Mouse (Mus musculus) neural tube, embryonic 11.5 days (tissue): Measurements from ENCODE around the gene Slc22a7. TPM values are rescaled to one million over a fixed set of nuclear protein-coding genes. Genes with fewer than 3 reads are reported as not detected.

Source experiments
- ATAC-seq: fragments of 200-750 bp; cut with Nextera tagmentation; 2 replicates; pipeline ENCODE4 v1.8.0; 2017; ENCODE audit warnings: moderate number of reproducible peaks, mild to moderate bottlenecking, moderate TSS enrichment, moderate library complexity; ENCODE audit not compliant: insufficient read depth, low FRiP score, low TSS enrichment
- DNase-seq: peaks from one replicate; pipeline ENCODE4 v3.0.0-alpha.2; 2015; ENCODE audit warnings: low spot score
- H3K27ac ChIP-seq: fragments of 300-500 bp; sonication (generic); 2 replicates; pipeline ENCODE4 v1.5.1; 2014; ENCODE audit warnings: low read depth, mild to moderate bottlenecking, low read length
- H3K27me3 ChIP-seq: fragments of 300-500 bp; sonication (generic); 2 replicates; pipeline ENCODE4 v1.6.1; 2014; ENCODE audit warnings: mild to moderate bottlenecking, low read length, mixed read lengths; ENCODE audit not compliant: control insufficient read depth, insufficient read depth
- H3K36me3 ChIP-seq: fragments of 300-500 bp; sonication (generic); 2 replicates; pipeline ENCODE4 v1.6.1; 2014; ENCODE audit warnings: mild to moderate bottlenecking, low read length, moderate library complexity, mixed read lengths; ENCODE audit not compliant: control insufficient read depth, insufficient read depth
- H3K4me1 ChIP-seq: fragments of 300-500 bp; sonication (generic); 2 replicates; pipeline ENCODE4 v1.6.1; 2014; ENCODE audit warnings: low read length, mixed read lengths; ENCODE audit not compliant: control insufficient read depth, insufficient read depth
- H3K4me2 ChIP-seq: fragments of 300-500 bp; sonication (generic); 2 replicates; pipeline ENCODE4 v1.6.1; 2014; ENCODE audit warnings: low read depth, mild to moderate bottlenecking, moderate library complexity
- H3K4me3 ChIP-seq: fragments of 300-500 bp; sonication (generic); 2 replicates; pipeline ENCODE4 v1.5.1; 2014; ENCODE audit warnings: low read depth, low read length
- H3K9ac ChIP-seq: fragments of 300-500 bp; sonication (generic); 2 replicates; pipeline ENCODE4 v1.6.1; 2014; ENCODE audit warnings: mild to moderate bottlenecking, low read length
- H3K9me3 ChIP-seq: fragments of 300-500 bp; sonication (generic); 2 replicates; pipeline ENCODE4 v1.6.1; 2016; ENCODE audit warnings: low read length; ENCODE audit not compliant: control insufficient read depth
- WGBS: fragments of 180-500 bp; shearing (Covaris S2); extraction: QIAGEN DNeasy Blood & Tissue Kit; methylation state at CpG from one replicate; pipeline ENCODE4 v1.1.7; 2014; 5-methylcytosine and 5-hydroxymethylcytosine counted together
- polyA plus RNA-seq: library from polyadenylated mRNA; unstranded; fragments of >200 nt; fragmentation: Nextera tagmentation; extraction: Ambion mirVana; gene quantifications from 2 replicates; pipeline ENCODE4 v1.2.1, GENCODE M21; 2014

Gene Slc22a7
- polyA plus RNA-seq, result not detected in 2 replicates

GRCm38 (mm10) chr17:46438298-46438873 is at the start of gene Slc22a7:
Gene Slc22a7 (minus strand): TSS chr17:46438457.
- Histone ChIP-seq H3K27me3 (peaks cover 9% of the 10 kb centered on the region), H3K4me3 (no peak within 1 kb of the TSS), H3K9me3 (no peaks in the 10 kb centered on the region), H3K27ac (no peak within 1 kb of the TSS), H3K9ac (no peak within 1 kb of the TSS; the same call in 1 of the 2 replicates), H3K4me1 (0 out of 2 replicates have a peak, but pooled peaks cover 2% of the 10 kb centered on the region), H3K36me3 (no peaks in the 10 kb centered on the region), H3K4me2 (no peak within 1 kb of the TSS)
- DNase-seq (no peak), ATAC-seq (no peak)
- 68% methylated on average over 4 of the region's 4 CpGs for WGBS

- Histone ChIP-seq H3K4me2 (peak within 1 kb of the TSS; percentile 63), H3K4me3 (peak within 1 kb of the TSS; percentile 73), H3K27me3 (peaks cover 49% of the 10 kb centered on the region), H3K9ac (peak within 1 kb of the TSS; percentile 81), H3K36me3 (no peaks in the 10 kb centered on the region), H3K4me1 (peaks cover 17% of the 10 kb centered on the region; the same call in 1 of the 2 replicates), H3K27ac (0 out of 2 replicates have a peak within 1 kb of the TSS, but pooled peaks have one; percentile 14), H3K9me3 (no peaks in the 10 kb centered on the region)
- ATAC-seq (peak; percentile 70), DNase-seq (peak; percentile 58)
- 1% methylated on average over 22 of the region's 49 CpGs for WGBS
Measured at GRCm38 (mm10) chr17:46487431-46487830, 49.2 kb upstream of the Slc22a7 start, which contains the start of gene Ttbk1. Gene Ttbk1 (minus strand): TSS chr17:46487675.

- DNase-seq (peak; percentile 42), ATAC-seq (0 out of 2 replicates have a peak, but pooled peaks have one; percentile 13)
- Histone ChIP-seq H3K27ac (0 out of 2 replicates have a peak overlapping the region, but pooled peaks have one; percentile 14), H3K9ac (peak overlapping the region; percentile 81), H3K4me3 (peak overlapping the region; percentile 73), H3K4me2 (peak overlapping the region; percentile 63), H3K36me3 (no peaks in the 10 kb centered on the region), H3K4me1 (peaks cover 17% of the 10 kb centered on the region; the same call in 1 of the 2 replicates), H3K27me3 (peaks cover 49% of the 10 kb centered on the region), H3K9me3 (no peaks in the 10 kb centered on the region)
- WGBS, result 6% methylated on average over 11 of the region's 22 CpGs
Measured at GRCm38 (mm10) chr17:46486995-46487394, 48.7 kb upstream of the Slc22a7 start.

- Histone ChIP-seq H3K9me3 (no peaks in the 10 kb centered on the region), H3K9ac (peak overlapping the region; percentile 28; the same call in 1 of the 2 replicates), H3K4me3 (peak overlapping the region; percentile 31; the same call in 1 of the 2 replicates), H3K4me2 (peak overlapping the region; percentile 63), H3K4me1 (peaks cover 17% of the 10 kb centered on the region; the same call in 1 of the 2 replicates), H3K27ac (no peak overlapping the region), H3K36me3 (no peaks in the 10 kb centered on the region), H3K27me3 (peaks cover 49% of the 10 kb centered on the region)
- DNase-seq, result no peak
- peak; percentile 32; the same call in 1 of the 2 replicates for ATAC-seq
- WGBS, result 11% methylated on average over 6 of the region's 6 CpGs
Measured at GRCm38 (mm10) chr17:46484461-46484875, 46.2 kb upstream of the Slc22a7 start.

GRCm38 (mm10) chr17:46484021-46484431 is 45.8 kb upstream of the Slc22a7 start:
- H3K4me2 ChIP-seq, result peak overlapping the region; percentile 63
- no peaks in the 10 kb centered on the region for H3K36me3 ChIP-seq
- H3K27ac ChIP-seq, result no peak overlapping the region
- peaks cover 17% of the 10 kb centered on the region; the same call in 1 of the 2 replicates for H3K4me1 ChIP-seq
- peak overlapping the region; percentile 31 for H3K4me3 ChIP-seq
- H3K9ac ChIP-seq, result peak overlapping the region; percentile 28; the same call in 1 of the 2 replicates
- peaks cover 49% of the 10 kb centered on the region for H3K27me3 ChIP-seq
- DNase-seq (peak; percentile 35), ATAC-seq (no peak; the same call in 1 of the 2 replicates)
- 4% methylated on average over 13 of the region's 13 CpGs for WGBS
- no peaks in the 10 kb centered on the region for H3K9me3 ChIP-seq

- H3K4me1 ChIP-seq, result peaks cover 17% of the 10 kb centered on the region; the same call in 1 of the 2 replicates
- 2% methylated on average over 16 of the region's 16 CpGs for whole genome bisulfite sequencing
- H3K4me2 ChIP-seq, result peak overlapping the region; percentile 63
- no peaks in the 10 kb centered on the region for H3K9me3 ChIP-seq
- DNase-seq (peak; percentile 68), ATAC-seq (no peak; the same call in 1 of the 2 replicates)
- no peak overlapping the region for H3K27ac ChIP-seq
- peaks cover 45% of the 10 kb centered on the region for H3K27me3 ChIP-seq
- H3K4me3 ChIP-seq, result peak overlapping the region; percentile 31
- H3K9ac ChIP-seq, result peak overlapping the region; percentile 28; the same call in 1 of the 2 replicates
- no peaks in the 10 kb centered on the region for H3K36me3 ChIP-seq
Measured at GRCm38 (mm10) chr17:46483561-46484001, 45.3 kb upstream of the Slc22a7 start.

GRCm38 (mm10) chr17:46477286-46477685 is 39.0 kb upstream of the Slc22a7 start:
- no peaks in the 10 kb centered on the region for H3K36me3 ChIP-seq
- WGBS, result 90% methylated on average over 15 of the region's 15 CpGs
- H3K9me3 ChIP-seq, result no peaks in the 10 kb centered on the region
- no peak for DNase-seq
- no peak overlapping the region for H3K27ac ChIP-seq
- H3K4me3 ChIP-seq, result no peak overlapping the region
- no peaks in the 10 kb centered on the region for H3K4me1 ChIP-seq
- H3K4me2 ChIP-seq, result no peak overlapping the region
- H3K27me3 ChIP-seq, result no peaks in the 10 kb centered on the region
- ATAC-seq, result no peak
- no peak overlapping the region for H3K9ac ChIP-seq

GRCm38 (mm10) chr17:46476601-46477000 is 38.3 kb upstream of the Slc22a7 start:
- Histone ChIP-seq H3K9me3 (no peaks in the 10 kb centered on the region), H3K27me3 (no peaks in the 10 kb centered on the region), H3K9ac (no peak overlapping the region), H3K4me1 (no peaks in the 10 kb centered on the region), H3K4me3 (no peak overlapping the region), H3K4me2 (no peak overlapping the region), H3K36me3 (no peaks in the 10 kb centered on the region), H3K27ac (no peak overlapping the region)
- ATAC-seq (no peak), DNase-seq (no peak)
- WGBS, result 71% methylated on average over 8 of the region's 8 CpGs
